8 mouse cellular contexts compared by ENCODE assay signal in genomic region chrX:53974732-53975544, GRCm38 (mm10).
DNase-seq lines count a peak whose midpoint lies in the region; ATAC-seq and TF ChIP-seq lines count a peak whose summit lies in the region.

No protein-coding gene starts in this region.

- H3K27ac ChIP-seq in layer of hippocampus, adult 2 months = no peak overlapping the region
- no peak overlapping the region for H3K27ac ChIP-seq in intestine, embryonic 15.5 days
- no peak overlapping the region for H3K27ac ChIP-seq in neural tube, embryonic 13.5 days (replicated peaks)

- no peaks in the 10 kb centered on the region for H3K27me3 ChIP-seq in intestine, embryonic 15.5 days (replicated peaks)
- peaks cover 25% of the 10 kb centered on the region for H3K27me3 ChIP-seq in neural tube, embryonic 13.5 days

- no peaks in the 10 kb centered on the region for H3K36me3 ChIP-seq in intestine, embryonic 15.5 days
- no peaks in the 10 kb centered on the region for H3K36me3 ChIP-seq in neural tube, embryonic 13.5 days

- no peak overlapping the region for H3K9ac ChIP-seq in intestine, embryonic 15.5 days
- H3K9ac ChIP-seq in neural tube, embryonic 13.5 days = peak overlapping the region; percentile 53

- ATAC-seq in intestine, embryonic 15.5 days = peak; percentile 65
- ATAC-seq in neural tube, embryonic 13.5 days (ENCODE audit: low read depth) = peak; percentile 75

- 16% methylated on average over 50 of the region's 52 CpGs for WGBS in intestine, embryonic 15.5 days
- 20% methylated on average over 51 of the region's 52 CpGs for WGBS in neural tube, embryonic 13.5 days

- peak overlapping the region; percentile 20; the same call in 1 of the 2 replicates for H3K4me3 ChIP-seq in layer of hippocampus, adult 2 months
- H3K4me3 ChIP-seq in intestine, embryonic 15.5 days (replicated peaks) = peak overlapping the region; percentile 35
- H3K4me3 ChIP-seq in neural tube, embryonic 13.5 days = peak overlapping the region; percentile 38

- no peak for TF ChIP-seq CTCF in layer of hippocampus, adult 2 months (conservative IDR thresholded peaks at IDR 0.05)

- intact Hi-C loops in left cerebral cortex, postnatal 25 days (cut with DNase I) = no loop called here

- peak overlapping the region; percentile 78 for H3K4me2 ChIP-seq in intestine, embryonic 15.5 days (replicated peaks)
- H3K4me2 ChIP-seq in neural tube, embryonic 13.5 days = peak overlapping the region; percentile 67

- H3K9me3 ChIP-seq in intestine, embryonic 15.5 days = no peaks in the 10 kb centered on the region
- no peaks in the 10 kb centered on the region for H3K9me3 ChIP-seq in neural tube, embryonic 13.5 days

- DNase-seq in layer of hippocampus, adult 2 months (ENCODE audit: low spot score in 2 of 2) = no peak
- DNase-seq in layer of hippocampus, adult 9-10 months (ENCODE audit: low spot score) = no peak
- peak; percentile 37 for DNase-seq in embryo, embryonic 11 days
- DNase-seq in left cerebral cortex, postnatal 25 days (ENCODE audit: low spot score in 2 of 2) = no peak
- DNase-seq in cerebellum, postnatal 36 days = no peak
- no peak for DNase-seq in ovary, postnatal 10 days (ENCODE audit: low spot score)

- H3K4me1 ChIP-seq in intestine, embryonic 15.5 days (replicated peaks) = no peaks in the 10 kb centered on the region
- peaks cover 17% of the 10 kb centered on the region for H3K4me1 ChIP-seq in neural tube, embryonic 13.5 days (replicated peaks)
